Mouse (Mus musculus) layer of hippocampus, postnatal 10 days (tissue): ENCODE measurements around the gene Gm3233. TPM values are rescaled to one million over a fixed set of nuclear protein-coding genes. Genes with fewer than 3 reads are reported as not detected.
A peak's percentile ranks its signal among the peaks of the same experiment; 100 is the strongest.
"Not testable (repeated sequence)": the region's sequence is repeated elsewhere in the genome, so short reads cannot be mapped to it uniquely, and the experiment has no call there.

ENCODE experiments used
- DNase-seq, 2 experiments: peaks; one replicate each; pipeline ENCODE4 v3.0.0; 2021; ENCODE audit warnings: low spot score in 2 of 2
- long read RNA-seq: library from polyadenylated mRNA; stranded (forward); transcript quantifications from one replicate; pipeline ENCODE4 v2.0.0, GENCODE M21; 2023
- total RNA-seq, 2 experiments: library from RNA; stranded (reverse); gene quantifications; 2 replicates each; pipeline ENCODE4 v1.2.3; 2021

The Gm3233 gene
- total RNA-seq: not detected
- long read RNA-seq: 0 reads

- DNase-seq: not testable (repeated sequence)
Observed at GRCm38 (mm10) chr10:77759582-77759981, at the start of gene Gm3233. TSS of gene Gm3233 (minus strand) at chr10:77759682.

- no peak for DNase-seq
Observed at GRCm38 (mm10) chr10:77804095-77804494, 44.6 kb upstream of the Gm3233 start.

- DNase-seq: no peak
Observed at GRCm38 (mm10) chr10:77798921-77799508, 39.5 kb upstream of the Gm3233 start, which contains the start of gene Gm19668. TSS of gene Gm19668 (minus strand) at chr10:77799133.

GRCm38 (mm10) chr10:77798164-77798920 is 38.9 kb upstream of the Gm3233 start:
- DNase-seq: peak in 1 of 2 experiments; percentile 18

- no peak for DNase-seq
Observed at GRCm38 (mm10) chr10:77797677-77798076, 38.2 kb upstream of the Gm3233 start.

- DNase-seq: no peak
Observed at GRCm38 (mm10) chr10:77794976-77795375, 35.5 kb upstream of the Gm3233 start, which contains the start of gene Gm9639. TSS of gene Gm9639 (minus strand) at chr10:77795076.

- no peak for DNase-seq
Observed at GRCm38 (mm10) chr10:77788621-77789020, 29.1 kb upstream of the Gm3233 start.

GRCm38 (mm10) chr10:77787876-77788275 is 28.4 kb upstream of the Gm3233 start, which contains the start of gene Gm7137:
TSS of gene Gm7137 (minus strand) at chr10:77788200.
- DNase-seq: peak; percentile 24 to 25

GRCm38 (mm10) chr10:77783396-77783795 is 23.9 kb upstream of the Gm3233 start:
- DNase-seq: not testable (repeated sequence)

GRCm38 (mm10) chr10:77782442-77782841 is 23.0 kb upstream of the Gm3233 start, which contains the start of gene Gm3250:
TSS of gene Gm3250 (minus strand) at chr10:77782542.
- not testable (repeated sequence) for DNase-seq

- DNase-seq: not testable (repeated sequence)
Observed at GRCm38 (mm10) chr10:77776844-77777243, 17.4 kb upstream of the Gm3233 start, which contains the start of gene Gm7138. TSS of gene Gm7138 (minus strand) at chr10:77776944.

- not testable (repeated sequence) for DNase-seq
Observed at GRCm38 (mm10) chr10:77772142-77772541, 12.7 kb upstream of the Gm3233 start.

GRCm38 (mm10) chr10:77771225-77771624 is 11.7 kb upstream of the Gm3233 start, which contains the start of gene Gm3238:
TSS of gene Gm3238 (minus strand) at chr10:77771325.
- not testable (repeated sequence) for DNase-seq

GRCm38 (mm10) chr10:77769727-77770126 is 10.2 kb upstream of the Gm3233 start:
- DNase-seq: no peak

GRCm38 (mm10) chr10:77753448-77753847 is 6.0 kb downstream of the Gm3233 start:
- no peak for DNase-seq

- not testable (repeated sequence) for DNase-seq
Observed at GRCm38 (mm10) chr10:77752312-77752711, 7.2 kb downstream of the Gm3233 start.

GRCm38 (mm10) chr10:77751254-77751653 is 8.2 kb downstream of the Gm3233 start, which contains the start of gene Gm9736:
TSS of gene Gm9736 (minus strand) at chr10:77751354.
- DNase-seq: not testable (repeated sequence)

GRCm38 (mm10) chr10:77750686-77751085 is 8.8 kb downstream of the Gm3233 start:
- DNase-seq: not testable (repeated sequence)

- DNase-seq: peak in 1 of 2 experiments; percentile 32
Observed at GRCm38 (mm10) chr10:77741924-77742688, 17.4 kb downstream of the Gm3233 start, which contains the start of gene Gm18596. TSS of gene Gm18596 (minus strand) at chr10:77742638.

- no peak for DNase-seq
Observed at GRCm38 (mm10) chr10:77738929-77739328, 20.6 kb downstream of the Gm3233 start.

- no peak for DNase-seq
Observed at GRCm38 (mm10) chr10:77735928-77736327, 23.6 kb downstream of the Gm3233 start.
